Mouse (Mus musculus): ENCODE measurements at regions not wholly inside any gene's neighbourhood (a gene's known extent, or its start where the extent isn't known, plus 50 kb on each side); places are given as distances from the start of the nearest gene placed in this dataset.
A peak's percentile ranks its signal among the peaks of the same experiment; 100 is the strongest.
"Not testable (repeated sequence)": the region's sequence is repeated elsewhere in the genome, so short reads cannot be mapped to it uniquely, and the experiment has no call there.

GRCm38 (mm10) chr4:153175660-153176059 is 307.0 kb downstream of the Ajap1 start:
- TF ChIP-seq CTCF (IDR thresholded peaks at IDR 0.05; ENCODE audit: low read depth) = peak; percentile 33
- TF ChIP-seq EP300 (IDR thresholded peaks at IDR 0.05; ENCODE audit: low read depth) = no peak
- no peak overlapping the region for H3K9ac ChIP-seq (replicated peaks; ENCODE audit: low read depth, low read length)
- ATAC-seq (ENCODE audit: insufficient read depth, low read depth) (no peak), DNase-seq (ENCODE audit: low spot score) (peak; percentile 27)
- H3K4me3 ChIP-seq (ENCODE audit: low read depth, low read length) = no peak overlapping the region
- WGBS = 8% methylated on average over 12 of the region's 12 CpGs
- no peaks in the 10 kb centered on the region for H3K36me3 ChIP-seq (replicated peaks; ENCODE audit: control insufficient read depth, insufficient read depth, low read length)
- H3K27ac ChIP-seq (ENCODE audit: low read depth) = no peak overlapping the region
- no peaks in the 10 kb centered on the region for H3K9me3 ChIP-seq (replicated peaks; ENCODE audit: control insufficient read depth, low read length)
- H3K27me3 ChIP-seq (ENCODE audit: control insufficient read depth, insufficient read depth, low read length) = no peaks in the 10 kb centered on the region
- no peaks in the 10 kb centered on the region for H3K4me1 ChIP-seq (ENCODE audit: control insufficient read depth, insufficient read depth)
- H3K4me2 ChIP-seq (ENCODE audit: low read depth, low read length) = no peak overlapping the region

- 80% methylated on average over 15 of the region's 15 CpGs for WGBS
- ATAC-seq (ENCODE audit: insufficient read depth, low read depth) = no peak
- TF ChIP-seq EP300 (IDR thresholded peaks at IDR 0.05; ENCODE audit: low read depth) (no peak), CTCF (IDR thresholded peaks at IDR 0.05; ENCODE audit: low read depth) (no peak)
- Histone ChIP-seq H3K9ac (replicated peaks; ENCODE audit: low read depth, low read length) (no peak overlapping the region), H3K27ac (ENCODE audit: low read depth) (no peak overlapping the region), H3K4me2 (ENCODE audit: low read depth, low read length) (no peak overlapping the region), H3K4me1 (ENCODE audit: control insufficient read depth, insufficient read depth) (no peaks in the 10 kb centered on the region), H3K27me3 (ENCODE audit: control insufficient read depth, insufficient read depth, low read length) (no peaks in the 10 kb centered on the region), H3K9me3 (replicated peaks; ENCODE audit: control insufficient read depth, low read length) (no peaks in the 10 kb centered on the region), H3K4me3 (ENCODE audit: low read depth, low read length) (no peak overlapping the region), H3K36me3 (replicated peaks; ENCODE audit: control insufficient read depth, insufficient read depth, low read length) (no peaks in the 10 kb centered on the region)
- no peak for DNase-seq (ENCODE audit: low spot score)
Measured at GRCm38 (mm10) chr4:153175077-153175476, 307.5 kb downstream of the Ajap1 start.

- DNase-seq (ENCODE audit: low spot score) = no peak
- 75% methylated on average over 9 of the region's 9 CpGs for WGBS
- no peak for ATAC-seq (ENCODE audit: insufficient read depth, low read depth)
- TF ChIP-seq CTCF (IDR thresholded peaks at IDR 0.05; ENCODE audit: low read depth) (no peak), EP300 (IDR thresholded peaks at IDR 0.05; ENCODE audit: low read depth) (no peak)
- Histone ChIP-seq H3K4me1 (ENCODE audit: control insufficient read depth, insufficient read depth) (no peaks in the 10 kb centered on the region), H3K27me3 (ENCODE audit: control insufficient read depth, insufficient read depth, low read length) (no peaks in the 10 kb centered on the region), H3K9me3 (replicated peaks; ENCODE audit: control insufficient read depth, low read length) (0 out of 2 replicates have a peak, but pooled peaks cover 4% of the 10 kb centered on the region), H3K4me3 (ENCODE audit: low read depth, low read length) (no peak overlapping the region), H3K36me3 (replicated peaks; ENCODE audit: control insufficient read depth, insufficient read depth, low read length) (no peaks in the 10 kb centered on the region), H3K4me2 (ENCODE audit: low read depth, low read length) (no peak overlapping the region), H3K27ac (ENCODE audit: low read depth) (no peak overlapping the region), H3K9ac (replicated peaks; ENCODE audit: low read depth, low read length) (no peak overlapping the region)
Measured at GRCm38 (mm10) chr4:153169991-153170390, 312.6 kb downstream of the Ajap1 start.

GRCm38 (mm10) chr4:153164810-153165209 is 317.8 kb downstream of the Ajap1 start:
- Histone ChIP-seq H3K4me1 (ENCODE audit: control insufficient read depth, insufficient read depth) (no peaks in the 10 kb centered on the region), H3K27ac (ENCODE audit: low read depth) (no peak overlapping the region), H3K36me3 (replicated peaks; ENCODE audit: control insufficient read depth, insufficient read depth, low read length) (no peaks in the 10 kb centered on the region), H3K27me3 (ENCODE audit: control insufficient read depth, insufficient read depth, low read length) (no peaks in the 10 kb centered on the region), H3K9ac (replicated peaks; ENCODE audit: low read depth, low read length) (no peak overlapping the region), H3K4me2 (ENCODE audit: low read depth, low read length) (no peak overlapping the region), H3K4me3 (ENCODE audit: low read depth, low read length) (no peak overlapping the region), H3K9me3 (replicated peaks; ENCODE audit: control insufficient read depth, low read length) (0 out of 2 replicates have a peak, but pooled peaks cover 4% of the 10 kb centered on the region)
- DNase-seq (ENCODE audit: low spot score) (no peak), ATAC-seq (ENCODE audit: insufficient read depth, low read depth) (no peak)
- TF ChIP-seq EP300 (IDR thresholded peaks at IDR 0.05; ENCODE audit: low read depth) (no peak), CTCF (IDR thresholded peaks at IDR 0.05; ENCODE audit: low read depth) (no peak)
- WGBS = 75% methylated on average over 10 of the region's 10 CpGs

- Histone ChIP-seq H3K9me3 (replicated peaks; ENCODE audit: control insufficient read depth, low read length) (0 out of 2 replicates have a peak, but pooled peaks cover 4% of the 10 kb centered on the region), H3K27ac (ENCODE audit: low read depth) (no peak overlapping the region), H3K27me3 (ENCODE audit: control insufficient read depth, insufficient read depth, low read length) (no peaks in the 10 kb centered on the region), H3K9ac (replicated peaks; ENCODE audit: low read depth, low read length) (no peak overlapping the region), H3K4me1 (ENCODE audit: control insufficient read depth, insufficient read depth) (no peaks in the 10 kb centered on the region), H3K4me2 (ENCODE audit: low read depth, low read length) (no peak overlapping the region), H3K36me3 (replicated peaks; ENCODE audit: control insufficient read depth, insufficient read depth, low read length) (no peaks in the 10 kb centered on the region), H3K4me3 (ENCODE audit: low read depth, low read length) (no peak overlapping the region)
- TF ChIP-seq CTCF (IDR thresholded peaks at IDR 0.05; ENCODE audit: low read depth) = no peak
- no peak for TF ChIP-seq EP300 (IDR thresholded peaks at IDR 0.05; ENCODE audit: low read depth)
- DNase-seq (ENCODE audit: low spot score) = no peak
- 79% methylated on average over 3 of the region's 3 CpGs for WGBS
- no peak for ATAC-seq (ENCODE audit: insufficient read depth, low read depth)
Measured at GRCm38 (mm10) chr4:153160115-153160514, 322.5 kb downstream of the Ajap1 start.

- WGBS = 79% methylated on average over 3 of the region's 3 CpGs
- DNase-seq (ENCODE audit: low spot score) (no peak), ATAC-seq (ENCODE audit: insufficient read depth, low read depth) (no peak)
- H3K4me3 ChIP-seq (ENCODE audit: low read depth, low read length) = no peak overlapping the region
- H3K9me3 ChIP-seq (replicated peaks; ENCODE audit: control insufficient read depth, low read length) = peaks cover 4% of the 10 kb centered on the region; the same call in 1 of the 2 replicates
- H3K27me3 ChIP-seq (ENCODE audit: control insufficient read depth, insufficient read depth, low read length) = no peaks in the 10 kb centered on the region
- H3K36me3 ChIP-seq (replicated peaks; ENCODE audit: control insufficient read depth, insufficient read depth, low read length) = no peaks in the 10 kb centered on the region
- no peak overlapping the region for H3K27ac ChIP-seq (ENCODE audit: low read depth)
- no peak overlapping the region for H3K4me2 ChIP-seq (ENCODE audit: low read depth, low read length)
- TF ChIP-seq CTCF (IDR thresholded peaks at IDR 0.05; ENCODE audit: low read depth) (no peak), EP300 (IDR thresholded peaks at IDR 0.05; ENCODE audit: low read depth) (no peak)
- H3K9ac ChIP-seq (replicated peaks; ENCODE audit: low read depth, low read length) = no peak overlapping the region
- H3K4me1 ChIP-seq (ENCODE audit: control insufficient read depth, insufficient read depth) = no peaks in the 10 kb centered on the region
Measured at GRCm38 (mm10) chr4:153157572-153157971, 325.0 kb downstream of the Ajap1 start.

- DNase-seq (ENCODE audit: low spot score); H3K9ac ChIP-seq (replicated peaks; ENCODE audit: low read depth, low read length); H3K4me1 ChIP-seq (ENCODE audit: control insufficient read depth, insufficient read depth); H3K4me3 ChIP-seq (ENCODE audit: low read depth, low read length); ATAC-seq (ENCODE audit: insufficient read depth, low read depth); H3K4me2 ChIP-seq (ENCODE audit: low read depth, low read length); H3K36me3 ChIP-seq (replicated peaks; ENCODE audit: control insufficient read depth, insufficient read depth, low read length); H3K27ac ChIP-seq (ENCODE audit: low read depth); H3K9me3 ChIP-seq (replicated peaks; ENCODE audit: control insufficient read depth, low read length); H3K27me3 ChIP-seq (ENCODE audit: control insufficient read depth, insufficient read depth, low read length): not testable (repeated sequence)
Measured at GRCm38 (mm10) chr4:153152923-153153322, 329.7 kb downstream of the Ajap1 start.

Data from heart, postnatal 0 days (tissue).